Mouse (Mus musculus) 416B (cell line): ENCODE measurements around the gene Tmtc4.

Experiments used
- DNase-seq: peaks from one replicate; pipeline ENCODE4 v3.0.0; 2011; ENCODE audit warnings: low read depth

The Tmtc4 gene

DNA sequence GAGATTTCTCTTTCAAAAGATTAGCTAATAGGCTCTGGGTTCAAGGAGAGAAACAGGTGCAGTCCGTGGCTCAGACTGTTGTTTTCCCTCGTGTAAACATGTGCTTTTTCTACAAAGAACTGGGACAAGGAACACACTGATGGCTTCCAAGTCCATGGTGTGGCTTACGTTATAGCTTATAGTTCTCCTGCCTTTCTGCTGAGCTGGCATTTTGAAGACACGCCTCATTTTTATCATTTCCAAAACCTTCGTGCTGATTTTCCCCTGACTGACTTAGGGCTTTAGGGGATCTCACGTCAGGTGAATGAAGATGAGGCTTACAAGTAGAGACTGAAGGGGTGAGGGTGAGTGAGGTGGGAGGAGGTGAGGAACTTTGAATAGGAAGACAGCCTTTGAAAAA is 111.2 kb downstream of the Tmtc4 start:
- no peak for DNase-seq

DNA sequence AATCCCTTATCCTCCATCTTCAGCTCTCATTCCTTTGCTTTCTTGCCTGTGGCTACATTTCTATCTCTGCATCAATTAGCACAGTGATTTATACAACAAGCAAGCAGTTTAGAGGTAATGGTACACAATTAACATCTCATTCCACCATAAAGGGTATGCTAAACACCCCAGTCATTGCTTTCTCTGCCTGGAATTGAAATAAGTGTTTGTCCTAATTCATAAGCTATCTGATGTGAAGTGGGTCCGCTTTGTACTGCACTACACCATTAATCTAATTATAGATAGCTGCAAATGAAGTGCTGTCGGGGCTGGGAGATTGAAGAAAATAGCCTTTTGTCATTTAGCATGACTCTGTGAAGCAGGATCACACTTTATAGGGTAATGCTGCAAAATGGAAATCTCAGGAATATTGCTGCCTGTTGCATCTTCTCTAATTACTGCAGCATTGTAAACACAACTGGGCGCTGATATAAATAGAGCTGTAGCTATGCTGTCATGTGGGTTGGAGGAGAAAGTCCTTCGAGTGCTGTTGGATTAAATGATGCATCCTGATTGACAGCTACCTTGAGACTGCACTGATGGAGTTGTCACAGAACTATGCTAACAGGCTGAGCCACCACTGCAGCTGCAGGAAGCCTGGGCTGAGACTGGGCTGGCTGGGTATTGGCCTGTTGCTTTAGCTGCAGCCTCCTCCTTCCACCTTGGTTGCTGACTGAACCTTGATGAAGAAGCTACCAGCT is 111.8 kb downstream of the Tmtc4 start:
- no peak for DNase-seq

DNA sequence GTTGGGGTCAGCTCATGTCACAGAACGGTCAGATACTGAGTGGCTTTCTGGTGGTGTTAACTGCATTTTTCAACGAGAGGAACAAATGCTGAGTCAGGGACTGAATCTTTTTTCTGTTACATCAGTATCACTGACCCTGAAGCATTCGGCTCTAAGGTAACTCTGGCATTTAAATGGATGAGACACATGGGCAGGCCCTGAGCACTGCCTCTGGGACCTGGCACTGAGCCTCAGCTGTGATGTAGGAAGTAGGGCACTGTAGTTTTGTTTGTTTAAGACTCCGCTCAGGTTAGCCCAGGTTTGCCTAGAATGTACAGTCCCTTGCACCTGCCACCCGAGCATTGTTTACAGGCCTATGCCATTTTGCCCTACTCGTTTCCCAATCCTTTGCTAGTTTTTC is 114.0 kb downstream of the Tmtc4 start:
- no peak for DNase-seq
